Mouse (Mus musculus): ENCODE data around the gene Mns1. TPM values are rescaled to one million over a fixed set of nuclear protein-coding genes. Genes with fewer than 3 reads are reported as not detected.
A peak's percentile ranks its signal among the peaks of the same experiment; 100 is the strongest.

Gene Mns1
- polyA plus RNA-seq (2015; fragmentation: Nextera tagmentation; extraction: Ambion mirVana): 5.9 and 9.2 TPM in 2 replicates

DNA sequence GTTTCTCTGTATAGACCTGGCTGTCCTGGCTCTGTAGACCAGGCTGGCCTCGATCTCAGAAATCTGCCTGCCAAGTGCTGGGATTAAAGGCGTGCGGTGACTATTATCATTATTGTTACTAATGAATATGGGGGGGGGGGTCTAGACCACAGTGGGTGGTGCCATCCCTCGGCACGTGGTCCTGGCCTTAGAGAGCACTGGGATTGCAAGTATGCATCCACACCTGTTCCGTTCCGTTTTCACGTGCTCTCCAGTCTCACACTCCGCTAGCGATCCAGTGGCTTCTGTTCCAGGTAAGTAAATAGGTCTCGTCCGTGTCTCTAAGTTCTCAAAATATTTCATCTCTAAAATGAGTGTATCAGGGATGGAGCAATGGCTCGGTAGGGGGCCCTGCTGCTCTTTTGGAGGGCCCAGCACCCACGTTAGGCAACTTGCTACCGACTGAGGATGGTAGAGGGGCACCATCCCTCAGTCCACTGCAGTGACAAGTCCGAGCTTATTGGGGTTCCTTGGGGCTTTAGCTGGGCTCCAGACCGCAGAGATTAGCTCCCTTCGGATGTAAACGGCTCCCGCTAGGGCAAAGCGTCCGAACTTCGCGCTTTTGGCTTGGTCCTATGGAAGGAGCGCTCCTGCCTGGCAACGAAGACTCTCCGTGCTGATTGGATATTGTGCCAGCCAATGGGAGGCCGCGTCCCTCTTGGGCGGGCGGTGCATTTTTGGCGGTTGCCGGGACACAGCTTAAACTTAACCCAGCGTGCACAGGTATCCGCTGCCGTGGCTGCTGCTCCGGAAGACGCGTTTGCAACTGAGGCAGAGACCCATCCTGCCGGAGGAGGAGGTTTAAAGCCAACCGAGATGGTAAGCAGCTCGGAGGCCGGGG is at the start of gene Mns1:
Gene Mns1 (plus strand): TSS at position 190 of the 880 bp plus-strand sequence.
- no peaks in the 10 kb centered on the region for H3K9me3 ChIP-seq (ENCODE audit: low read length)
- H3K27me3 ChIP-seq (replicated peaks; ENCODE audit: insufficient read depth, low read length): no peaks in the 10 kb centered on the region
- 2% methylated on average over 43 of the region's 43 CpGs for WGBS
- no peaks in the 10 kb centered on the region for H3K36me3 ChIP-seq (ENCODE audit: insufficient read depth, low read length)
- DNase-seq (ENCODE audit: low spot score) (peak; percentile 96), ATAC-seq (peak; percentile 100)
- peaks cover 4% of the 10 kb centered on the region; the same call in 1 of the 2 replicates for H3K4me1 ChIP-seq (ENCODE audit: insufficient read depth, low read depth, low read length)
- TF ChIP-seq EP300 (IDR thresholded peaks at IDR 0.05): no peak
- TF ChIP-seq CTCF (IDR thresholded peaks at IDR 0.05): peak; percentile 18; the same call in 1 of the 2 replicates
- H3K4me2 ChIP-seq (replicated peaks; ENCODE audit: low read depth, low read length): peak within 1 kb of the TSS; percentile 67
- no peak within 1 kb of the TSS for H3K27ac ChIP-seq (ENCODE audit: low read length)
- no peak within 1 kb of the TSS for H3K9ac ChIP-seq (replicated peaks; ENCODE audit: low read depth)
- peak within 1 kb of the TSS; percentile 49 for H3K4me3 ChIP-seq (ENCODE audit: low read depth, low read length)

DNA sequence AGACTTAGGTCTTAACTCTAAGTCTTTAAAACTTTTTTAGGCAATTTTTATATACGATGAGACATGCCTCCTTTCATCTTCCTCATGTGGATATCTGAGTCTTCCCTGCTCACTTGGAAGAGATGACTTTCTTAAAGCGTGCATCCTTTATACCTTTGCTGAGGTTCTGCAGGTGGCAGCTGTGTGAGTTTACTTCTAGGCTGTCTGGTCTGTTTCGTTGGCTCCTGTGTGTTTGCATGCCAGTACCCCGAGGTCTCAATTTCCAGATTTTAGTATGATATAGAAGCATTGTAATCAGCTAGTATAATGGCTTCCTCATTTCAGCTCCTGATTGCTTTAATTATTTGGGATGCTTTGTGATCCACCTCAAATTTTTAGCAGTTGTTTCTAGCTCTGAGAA is 48.9 kb upstream of the Mns1 start:
- no peak overlapping the region for H3K27ac ChIP-seq (ENCODE audit: low read length)
- DNase-seq (ENCODE audit: low spot score) (no peak), ATAC-seq (no peak)
- H3K4me2 ChIP-seq (replicated peaks; ENCODE audit: low read depth, low read length): no peak overlapping the region
- H3K4me1 ChIP-seq (ENCODE audit: insufficient read depth, low read depth, low read length): no peaks in the 10 kb centered on the region
- no peak overlapping the region for H3K4me3 ChIP-seq (ENCODE audit: low read depth, low read length)
- no peak overlapping the region for H3K9ac ChIP-seq (replicated peaks; ENCODE audit: low read depth)
- no peaks in the 10 kb centered on the region for H3K36me3 ChIP-seq (ENCODE audit: insufficient read depth, low read length)
- H3K27me3 ChIP-seq (replicated peaks; ENCODE audit: insufficient read depth, low read length): no peaks in the 10 kb centered on the region
- TF ChIP-seq CTCF (IDR thresholded peaks at IDR 0.05): no peak
- TF ChIP-seq EP300 (IDR thresholded peaks at IDR 0.05): no peak
- WGBS: 86% methylated on average over 4 of the region's 4 CpGs
- H3K9me3 ChIP-seq (ENCODE audit: low read length): no peaks in the 10 kb centered on the region

GRCm38 (mm10) chr9:72389431-72390002 is 48.3 kb upstream of the Mns1 start:
- Histone ChIP-seq H3K36me3 (ENCODE audit: insufficient read depth, low read length) (no peaks in the 10 kb centered on the region), H3K4me1 (ENCODE audit: insufficient read depth, low read depth, low read length) (no peaks in the 10 kb centered on the region), H3K27ac (ENCODE audit: low read length) (no peak overlapping the region), H3K27me3 (replicated peaks; ENCODE audit: insufficient read depth, low read length) (no peaks in the 10 kb centered on the region), H3K9ac (replicated peaks; ENCODE audit: low read depth) (no peak overlapping the region), H3K4me3 (ENCODE audit: low read depth, low read length) (no peak overlapping the region), H3K4me2 (replicated peaks; ENCODE audit: low read depth, low read length) (no peak overlapping the region), H3K9me3 (ENCODE audit: low read length) (no peaks in the 10 kb centered on the region)
- no peak for ATAC-seq
- no peak for TF ChIP-seq EP300 (IDR thresholded peaks at IDR 0.05)
- TF ChIP-seq CTCF (IDR thresholded peaks at IDR 0.05): no peak
- DNase-seq (ENCODE audit: low spot score): no peak
- WGBS: 74% methylated on average over 14 of the region's 14 CpGs

- H3K9ac ChIP-seq (replicated peaks; ENCODE audit: low read depth): no peak overlapping the region
- no peak for ATAC-seq
- H3K4me1 ChIP-seq (ENCODE audit: insufficient read depth, low read depth, low read length): no peaks in the 10 kb centered on the region
- no peak overlapping the region for H3K27ac ChIP-seq (ENCODE audit: low read length)
- no peak overlapping the region for H3K4me2 ChIP-seq (replicated peaks; ENCODE audit: low read depth, low read length)
- no peak overlapping the region for H3K4me3 ChIP-seq (ENCODE audit: low read depth, low read length)
- 77% methylated on average over 12 of the region's 12 CpGs for WGBS
- DNase-seq (ENCODE audit: low spot score): no peak
- no peaks in the 10 kb centered on the region for H3K9me3 ChIP-seq (ENCODE audit: low read length)
- H3K27me3 ChIP-seq (replicated peaks; ENCODE audit: insufficient read depth, low read length): no peaks in the 10 kb centered on the region
- H3K36me3 ChIP-seq (ENCODE audit: insufficient read depth, low read length): no peaks in the 10 kb centered on the region
- TF ChIP-seq CTCF (IDR thresholded peaks at IDR 0.05) (no peak), EP300 (IDR thresholded peaks at IDR 0.05) (no peak)
Observed at GRCm38 (mm10) chr9:72390321-72391077, 47.3 kb upstream of the Mns1 start.

GRCm38 (mm10) chr9:72392686-72393085 is 45.1 kb upstream of the Mns1 start:
- whole genome bisulfite sequencing: 67% methylated on average over 7 of the region's 7 CpGs
- ATAC-seq (no peak), DNase-seq (ENCODE audit: low spot score) (no peak)
- no peak overlapping the region for H3K27ac ChIP-seq (ENCODE audit: low read length)
- no peak overlapping the region for H3K4me2 ChIP-seq (replicated peaks; ENCODE audit: low read depth, low read length)
- H3K4me3 ChIP-seq (ENCODE audit: low read depth, low read length): no peak overlapping the region
- H3K9ac ChIP-seq (replicated peaks; ENCODE audit: low read depth): no peak overlapping the region
- TF ChIP-seq EP300 (IDR thresholded peaks at IDR 0.05) (no peak), CTCF (IDR thresholded peaks at IDR 0.05) (no peak)
- no peaks in the 10 kb centered on the region for H3K4me1 ChIP-seq (ENCODE audit: insufficient read depth, low read depth, low read length)
- no peaks in the 10 kb centered on the region for H3K36me3 ChIP-seq (ENCODE audit: insufficient read depth, low read length)
- no peaks in the 10 kb centered on the region for H3K9me3 ChIP-seq (ENCODE audit: low read length)
- no peaks in the 10 kb centered on the region for H3K27me3 ChIP-seq (replicated peaks; ENCODE audit: insufficient read depth, low read length)

- no peaks in the 10 kb centered on the region for H3K9me3 ChIP-seq (ENCODE audit: low read length)
- H3K4me3 ChIP-seq (ENCODE audit: low read depth, low read length): no peak overlapping the region
- ATAC-seq: no peak
- no peak overlapping the region for H3K27ac ChIP-seq (ENCODE audit: low read length)
- H3K36me3 ChIP-seq (ENCODE audit: insufficient read depth, low read length): no peaks in the 10 kb centered on the region
- no peaks in the 10 kb centered on the region for H3K4me1 ChIP-seq (ENCODE audit: insufficient read depth, low read depth, low read length)
- no peaks in the 10 kb centered on the region for H3K27me3 ChIP-seq (replicated peaks; ENCODE audit: insufficient read depth, low read length)
- H3K4me2 ChIP-seq (replicated peaks; ENCODE audit: low read depth, low read length): no peak overlapping the region
- 84% methylated on average over 15 of the region's 15 CpGs for WGBS
- no peak overlapping the region for H3K9ac ChIP-seq (replicated peaks; ENCODE audit: low read depth)
- DNase-seq (ENCODE audit: low spot score): no peak
- TF ChIP-seq EP300 (IDR thresholded peaks at IDR 0.05): no peak
- TF ChIP-seq CTCF (IDR thresholded peaks at IDR 0.05): no peak
Observed at GRCm38 (mm10) chr9:72393238-72393637, 44.6 kb upstream of the Mns1 start.

Measured in lung, postnatal 0 days (tissue).